Mouse (Mus musculus) kidney, adult 2 months (tissue): Measurements from ENCODE around the gene Kcnh6. TPM values are rescaled to one million over a fixed set of nuclear protein-coding genes. Genes with fewer than 3 reads are reported as not detected.

ENCODE experiments used
- DNase-seq: peaks from one replicate; pipeline ENCODE4 v3.0.0; 2021
- H3K27ac ChIP-seq: fragments of 200-500 bp; 2 replicates; pipeline ENCODE4 v1.5.1; 2012; ENCODE audit warnings: low read depth, low read length, control low read depth, inconsistent platforms; ENCODE audit not compliant: insufficient read depth
- H3K27me3 ChIP-seq: fragments of 200-500 bp; replicated peaks from 2 replicates; pipeline ENCODE4 v1.6.1; 2012; ENCODE audit warnings: mild to moderate bottlenecking, moderate library complexity, low read length, inconsistent platforms; ENCODE audit not compliant: control insufficient read depth, insufficient read depth
- H3K36me3 ChIP-seq: fragments of 200-500 bp; 2 replicates; pipeline ENCODE4 v1.6.1; 2012; ENCODE audit warnings: mild to moderate bottlenecking, moderate library complexity, low read length, inconsistent platforms; ENCODE audit not compliant: control insufficient read depth, insufficient read depth
- H3K4me1 ChIP-seq: fragments of 200-500 bp; 2 replicates; pipeline ENCODE4 v1.6.1; 2011; ENCODE audit warnings: low read length; ENCODE audit not compliant: control insufficient read depth, insufficient read depth
- H3K4me3 ChIP-seq: fragments of 200-500 bp; 2 replicates; pipeline ENCODE4 v1.5.1; 2011; ENCODE audit warnings: mild to moderate bottlenecking, low read depth, low read length, control low read depth; ENCODE audit not compliant: insufficient read depth
- CTCF ChIP-seq: fragments of 200-500 bp; conservative IDR thresholded peaks from 2 replicates; pipeline ENCODE4 v1.5.1; 2011; ENCODE audit warnings: low read depth, mild to moderate bottlenecking, control low read depth, low read length, moderate library complexity, mixed read lengths; ENCODE audit not compliant: insufficient read depth, insufficient read length
- POLR2A ChIP-seq: fragments of 200-500 bp; IDR thresholded peaks from one replicate; pipeline ENCODE4 v1.6.1; 2011; ENCODE audit warnings: low read depth, low read length, control low read depth
- whole genome bisulfite sequencing: fragments of 180-500 bp; shearing (Covaris S2); methylation state at CpG from one replicate; pipeline ENCODE4 v1.1.7; 2018; 5-methylcytosine and 5-hydroxymethylcytosine counted together
- polyA plus RNA-seq: library from polyadenylated mRNA; depleted of rRNA; stranded (reverse); fragments of >200 nt; gene quantifications from 2 replicates; pipeline ENCODE4 v1.2.3, GENCODE M21; 2012

Kcnh6 gene
- polyA plus RNA-seq, 1 experiment = 0.06 TPM

DNA sequence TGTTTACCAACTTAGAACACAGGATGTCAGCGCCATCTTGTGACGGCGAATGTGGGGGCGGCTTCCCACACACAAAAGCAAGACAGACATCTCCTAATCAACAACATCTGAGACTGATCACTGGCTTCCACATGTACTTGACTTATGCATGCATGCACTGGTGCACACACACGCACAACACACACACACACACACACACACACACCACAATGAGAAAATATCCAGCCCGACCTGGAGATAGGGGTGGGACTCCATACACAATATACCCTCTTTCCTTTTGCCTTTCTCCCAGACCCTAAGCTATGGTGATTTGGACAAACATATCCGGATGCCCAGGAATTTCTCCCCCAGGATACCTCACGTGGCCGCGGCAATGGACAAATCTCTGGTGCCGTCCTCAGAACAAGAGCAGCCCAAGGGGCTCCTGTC, 25.6 kb downstream of the Kcnh6 start:
- peak; percentile 59 for DNase-seq
- WGBS = 17% methylated on average over 11 of the region's 11 CpGs
- Histone ChIP-seq H3K27me3 (no peaks in the 10 kb centered on the region), H3K4me1 (peaks cover 4% of the 10 kb centered on the region; the same call in 1 of the 2 replicates), H3K36me3 (no peaks in the 10 kb centered on the region), H3K27ac (peak overlapping the region; percentile 100), H3K4me3 (peak overlapping the region; percentile 73)
- TF ChIP-seq POLR2A (no peak), CTCF (0 out of 2 replicates have a peak, but pooled peaks have one; percentile 9)

GRCm38 (mm10) chr11:106034986-106035385, 27.1 kb downstream of the Kcnh6 start:
- no peak for TF ChIP-seq POLR2A
- H3K36me3 ChIP-seq = no peaks in the 10 kb centered on the region
- H3K27me3 ChIP-seq = no peaks in the 10 kb centered on the region
- 90% methylated on average over 9 of the region's 9 CpGs for WGBS
- H3K4me3 ChIP-seq = no peak overlapping the region
- peaks cover 4% of the 10 kb centered on the region; the same call in 1 of the 2 replicates for H3K4me1 ChIP-seq
- no peak overlapping the region for H3K27ac ChIP-seq
- DNase-seq = no peak

DNA sequence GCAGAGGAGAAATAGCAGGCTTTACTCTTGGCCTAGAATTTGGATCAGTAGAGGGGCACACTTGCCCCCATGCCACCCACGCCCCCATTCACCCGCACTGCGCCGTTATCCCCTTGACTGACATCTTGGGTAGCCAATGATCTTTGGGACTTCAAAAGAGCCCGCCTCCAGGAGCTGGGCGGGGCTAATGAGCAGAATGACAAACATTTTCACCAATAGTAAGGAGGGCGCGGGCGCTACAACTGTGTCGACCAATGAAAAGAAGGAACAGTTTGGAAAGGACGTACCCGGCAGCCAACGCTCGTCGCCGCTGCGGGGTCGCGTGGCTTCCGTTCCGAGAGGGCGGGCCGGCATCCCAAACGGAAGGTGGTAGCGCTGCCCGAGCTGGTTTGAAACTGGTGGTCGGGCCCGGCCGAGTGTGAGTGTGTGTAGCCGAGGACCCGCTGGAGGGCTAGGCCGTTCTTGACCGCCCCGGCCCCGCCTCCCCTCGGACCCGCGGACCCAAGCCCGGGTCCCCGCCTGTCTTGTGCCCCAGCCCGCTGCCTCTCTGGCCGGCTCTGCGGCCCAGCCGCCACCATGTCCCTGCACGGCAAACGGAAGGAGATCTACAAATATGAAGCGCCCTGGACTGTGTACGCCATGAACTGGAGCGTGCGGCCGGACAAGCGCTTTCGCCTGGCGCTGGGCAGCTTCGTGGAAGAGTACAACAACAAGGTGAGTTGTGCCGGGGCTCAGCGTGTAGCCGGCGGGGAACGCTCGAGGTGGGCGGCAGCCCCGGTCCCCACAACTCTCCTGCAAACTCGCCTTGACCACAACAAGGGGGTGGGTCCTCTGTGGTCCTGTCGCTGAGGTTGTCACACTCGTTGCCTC, 28.9 kb downstream of the Kcnh6 start, which contains the start of gene Dcaf7:
Gene Dcaf7, plus strand, starts transcription at position 325 of the 870 bp plus-strand sequence.
- Histone ChIP-seq H3K4me3 (peak within 1 kb of the TSS; percentile 89), H3K27ac (0 out of 2 replicates have a peak within 1 kb of the TSS, but pooled peaks have one; percentile 24), H3K27me3 (no peaks in the 10 kb centered on the region), H3K36me3 (no peaks in the 10 kb centered on the region), H3K4me1 (peaks cover 4% of the 10 kb centered on the region; the same call in 1 of the 2 replicates)
- peak; percentile 99 for DNase-seq
- no peak for TF ChIP-seq CTCF
- TF ChIP-seq POLR2A = peak; percentile 76
- WGBS = under 1% methylated on average over 66 of the region's 66 CpGs

- Histone ChIP-seq H3K36me3 (no peaks in the 10 kb centered on the region), H3K4me3 (peak overlapping the region; percentile 89), H3K27me3 (no peaks in the 10 kb centered on the region), H3K27ac (no peak overlapping the region), H3K4me1 (peaks cover 4% of the 10 kb centered on the region; the same call in 1 of the 2 replicates)
- 1% methylated on average over 13 of the region's 13 CpGs for WGBS
- no peak for DNase-seq
- TF ChIP-seq CTCF (no peak), POLR2A (no peak)
Measured at GRCm38 (mm10) chr11:106037418-106037751, 29.5 kb downstream of the Kcnh6 start.

DNA sequence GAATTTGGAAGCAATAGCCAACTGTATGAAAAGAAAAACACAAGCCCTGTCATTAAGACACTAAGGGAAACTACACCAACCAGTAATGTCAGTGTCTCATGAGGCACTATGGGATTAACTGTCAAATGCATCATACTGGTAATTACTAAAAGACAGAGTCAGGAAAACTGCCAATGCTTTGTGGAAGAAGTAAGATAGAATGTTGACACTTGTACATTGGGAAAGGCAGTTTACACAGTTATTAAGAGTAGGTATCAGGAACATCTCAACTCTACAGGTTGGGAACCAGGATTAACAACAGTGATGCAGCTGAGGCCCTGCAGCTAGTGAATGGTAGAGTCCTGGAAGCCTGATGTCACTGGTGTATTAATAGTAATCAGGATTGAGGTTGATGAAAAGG, 36.4 kb downstream of the Kcnh6 start:
- no peaks in the 10 kb centered on the region for H3K27me3 ChIP-seq
- no peak overlapping the region for H3K4me3 ChIP-seq
- H3K36me3 ChIP-seq = no peaks in the 10 kb centered on the region
- no peak overlapping the region for H3K27ac ChIP-seq
- no peak for DNase-seq
- TF ChIP-seq CTCF (no peak), POLR2A (no peak)
- H3K4me1 ChIP-seq = peaks cover 4% of the 10 kb centered on the region; the same call in 1 of the 2 replicates

- Histone ChIP-seq H3K4me1 (peaks cover 4% of the 10 kb centered on the region; the same call in 1 of the 2 replicates), H3K27me3 (no peaks in the 10 kb centered on the region), H3K4me3 (no peak overlapping the region), H3K36me3 (no peaks in the 10 kb centered on the region), H3K27ac (no peak overlapping the region)
- no peak for DNase-seq
- no peak for TF ChIP-seq POLR2A
- no peak for TF ChIP-seq CTCF
- WGBS = 98% methylated on average over 1 of the region's 1 CpGs
Measured at GRCm38 (mm10) chr11:106045256-106045655, 37.3 kb downstream of the Kcnh6 start.

DNA sequence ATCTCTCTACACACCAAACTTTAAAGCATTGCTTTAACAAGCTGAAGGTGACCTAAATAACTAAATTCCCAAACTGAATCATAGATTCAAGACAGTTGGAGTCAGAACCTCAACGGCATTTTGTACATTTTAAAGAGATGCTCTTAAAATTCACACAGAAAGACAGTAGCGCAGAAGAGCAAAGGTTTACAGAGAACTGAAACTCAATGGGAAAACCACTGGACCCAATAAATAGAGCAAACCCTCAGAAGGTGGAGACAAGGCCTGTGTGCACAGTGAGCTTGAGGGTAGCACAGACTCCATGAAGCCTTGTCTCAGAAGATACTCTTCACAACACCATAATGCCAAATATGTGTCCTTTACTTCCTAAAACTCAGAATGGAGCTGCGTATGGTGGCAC, 37.9 kb downstream of the Kcnh6 start:
- Histone ChIP-seq H3K27ac (no peak overlapping the region), H3K27me3 (no peaks in the 10 kb centered on the region), H3K4me3 (no peak overlapping the region), H3K4me1 (peaks cover 4% of the 10 kb centered on the region; the same call in 1 of the 2 replicates), H3K36me3 (no peaks in the 10 kb centered on the region)
- no peak for DNase-seq
- 89% methylated on average over 3 of the region's 3 CpGs for WGBS
- no peak for TF ChIP-seq CTCF
- TF ChIP-seq POLR2A = no peak
